Mouse (Mus musculus) intestine, postnatal 0 days (tissue): Measurements from ENCODE around the gene Afmid. TPM values are rescaled to one million over a fixed set of nuclear protein-coding genes. Genes with fewer than 3 reads are reported as not detected.

Experiments
- ATAC-seq: fragments of 200-750 bp; cut with Nextera tagmentation; 2 replicates; pipeline ENCODE4 v1.8.0; 2017; ENCODE audit warnings: mild to moderate bottlenecking, moderate TSS enrichment, moderate library complexity
- H3K27ac ChIP-seq: fragments of 300-500 bp; sonication (generic); 2 replicates; pipeline ENCODE4 v1.5.1; 2014; ENCODE audit warnings: mild to moderate bottlenecking, low read depth, low read length, moderate library complexity
- H3K27me3 ChIP-seq: fragments of 300-500 bp; sonication (generic); replicated peaks from 2 replicates; pipeline ENCODE4 v1.6.1; 2014; ENCODE audit warnings: low read length, mixed read lengths; ENCODE audit not compliant: control insufficient read depth, insufficient read depth
- H3K36me3 ChIP-seq: fragments of 300-500 bp; sonication (generic); 2 replicates; pipeline ENCODE4 v1.6.1; 2014; ENCODE audit warnings: mild to moderate bottlenecking, moderate library complexity; ENCODE audit not compliant: control insufficient read depth, insufficient read depth
- H3K4me1 ChIP-seq: fragments of 300-500 bp; sonication (generic); replicated peaks from 2 replicates; pipeline ENCODE4 v1.6.1; 2014; ENCODE audit warnings: antibody characterized with exemption, low read length, mixed read lengths; ENCODE audit not compliant: control insufficient read depth, insufficient read depth
- H3K4me2 ChIP-seq: fragments of 300-500 bp; sonication (generic); replicated peaks from 2 replicates; pipeline ENCODE4 v1.6.1; 2014; ENCODE audit warnings: low read depth, mild to moderate bottlenecking, moderate library complexity
- H3K4me3 ChIP-seq: fragments of 300-500 bp; sonication (generic); 2 replicates; pipeline ENCODE4 v1.5.1; 2014; ENCODE audit warnings: low read depth, low read length
- H3K9ac ChIP-seq: fragments of 300-500 bp; sonication (generic); 2 replicates; pipeline ENCODE4 v1.6.1; 2014; ENCODE audit warnings: mild to moderate bottlenecking, low read depth, low read length
- H3K9me3 ChIP-seq: fragments of 300-500 bp; sonication (generic); 2 replicates; pipeline ENCODE4 v1.6.1; 2016; ENCODE audit warnings: mixed run types; ENCODE audit not compliant: control insufficient read depth
- CTCF ChIP-seq: sonication (generic); IDR thresholded peaks from 2 replicates; pipeline ENCODE4 v1.5.1; 2016; ENCODE audit warnings: low read depth, mild to moderate bottlenecking, control low read depth, antibody characterized with exemption, moderate library complexity
- WGBS: fragments of 180-500 bp; shearing (Covaris S2); extraction: QIAGEN DNeasy Blood & Tissue Kit; methylation state at CpG from one replicate; pipeline ENCODE4 v1.1.7; 2014; 5-methylcytosine and 5-hydroxymethylcytosine counted together
- polyA plus RNA-seq: library from polyadenylated mRNA; unstranded; fragments of >200 nt; fragmentation: Nextera tagmentation; extraction: Ambion mirVana; gene quantifications from 2 replicates; pipeline ENCODE4 v1.2.1, GENCODE M21; 2015

Afmid gene
- polyA plus RNA-seq, 1 experiment from 2014 or later = 7.0 TPM

DNA sequence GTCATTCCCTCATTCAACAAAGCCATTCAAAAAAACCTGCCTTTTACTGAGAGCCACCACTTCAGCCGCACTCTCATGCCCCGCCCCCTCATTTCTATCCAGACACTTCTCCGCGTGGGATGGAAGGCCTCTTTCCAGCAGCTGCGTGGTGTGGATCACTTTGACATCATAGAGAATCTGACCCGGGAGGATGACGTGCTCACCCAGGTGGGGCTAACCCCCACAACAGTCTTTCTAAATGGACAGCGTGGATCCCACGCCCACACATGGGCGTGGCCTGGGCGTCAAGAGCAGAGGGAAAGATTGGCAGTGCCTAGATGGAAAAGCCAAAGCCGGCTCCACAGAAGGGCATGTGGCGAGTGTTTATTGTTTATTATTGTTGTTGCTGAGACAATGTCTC, 10.6 kb downstream of the Afmid start:
- Histone ChIP-seq H3K9me3 (no peaks in the 10 kb centered on the region), H3K9ac (no peak overlapping the region), H3K4me2 (peak overlapping the region; percentile 38; the same call in 1 of the 2 replicates), H3K36me3 (no peaks in the 10 kb centered on the region), H3K27ac (no peak overlapping the region), H3K4me1 (peaks cover 16% of the 10 kb centered on the region; the same call in 1 of the 2 replicates), H3K27me3 (no peaks in the 10 kb centered on the region), H3K4me3 (no peak overlapping the region)
- 28% methylated on average over 13 of the region's 13 CpGs for WGBS
- TF ChIP-seq CTCF = no peak
- ATAC-seq = no peak

DNA sequence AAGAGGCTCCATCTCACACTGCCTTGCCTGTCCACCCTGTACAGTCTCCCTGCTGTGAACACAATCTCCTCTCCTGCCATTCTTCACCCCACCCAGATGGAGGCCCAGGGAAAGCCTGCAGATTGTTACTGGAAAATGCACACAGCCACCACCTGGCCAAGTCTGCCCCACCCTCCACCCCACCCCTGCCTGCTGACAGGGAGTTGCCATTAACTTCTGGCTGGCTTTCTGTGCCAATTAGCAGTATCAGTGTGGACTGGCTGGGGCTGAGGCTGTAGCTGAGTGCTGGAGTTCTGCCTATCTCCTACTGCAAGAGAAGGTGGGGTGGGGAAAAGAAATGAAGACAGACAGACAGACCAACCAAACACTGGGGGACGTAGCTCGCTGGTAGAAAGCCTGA, 12.8 kb downstream of the Afmid start:
- H3K4me3 ChIP-seq = no peak overlapping the region
- H3K4me1 ChIP-seq = peaks cover 16% of the 10 kb centered on the region; the same call in 1 of the 2 replicates
- no peaks in the 10 kb centered on the region for H3K27me3 ChIP-seq
- peak; percentile 71 for ATAC-seq
- TF ChIP-seq CTCF = peak; percentile 31
- peak overlapping the region; percentile 75 for H3K27ac ChIP-seq
- 21% methylated on average over 2 of the region's 2 CpGs for WGBS
- no peaks in the 10 kb centered on the region for H3K36me3 ChIP-seq
- no peak overlapping the region for H3K9ac ChIP-seq
- H3K4me2 ChIP-seq = no peak overlapping the region; the same call in 1 of the 2 replicates
- no peaks in the 10 kb centered on the region for H3K9me3 ChIP-seq

DNA sequence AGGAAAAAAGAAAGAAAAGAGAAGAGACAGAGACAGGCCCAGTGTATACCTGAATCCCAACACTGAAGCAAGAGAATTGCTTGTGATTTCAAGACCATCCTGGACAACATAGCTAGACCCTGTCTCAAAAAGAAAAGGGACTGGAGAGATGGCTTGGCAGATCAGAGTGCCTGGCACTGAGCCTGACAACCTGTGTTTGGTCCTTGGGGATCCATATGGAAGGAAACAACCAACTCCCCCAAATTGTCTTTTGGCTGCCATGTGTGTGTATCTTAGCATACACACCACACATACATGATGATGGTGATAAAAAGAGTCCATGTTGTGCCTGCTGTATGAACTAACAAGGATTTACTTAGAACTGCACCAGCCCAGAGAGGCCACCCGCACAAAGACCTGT, 13.3 kb downstream of the Afmid start:
- H3K27ac ChIP-seq = peak overlapping the region; percentile 75
- no peak overlapping the region for H3K4me3 ChIP-seq
- no peaks in the 10 kb centered on the region for H3K36me3 ChIP-seq
- H3K27me3 ChIP-seq = no peaks in the 10 kb centered on the region
- H3K9me3 ChIP-seq = no peaks in the 10 kb centered on the region
- WGBS = 57% methylated on average over 1 of the region's 1 CpGs
- no peak for TF ChIP-seq CTCF
- no peak for ATAC-seq
- no peak overlapping the region for H3K4me2 ChIP-seq
- 0 out of 2 replicates have a peak, but pooled peaks cover 13% of the 10 kb centered on the region for H3K4me1 ChIP-seq
- H3K9ac ChIP-seq = no peak overlapping the region

DNA sequence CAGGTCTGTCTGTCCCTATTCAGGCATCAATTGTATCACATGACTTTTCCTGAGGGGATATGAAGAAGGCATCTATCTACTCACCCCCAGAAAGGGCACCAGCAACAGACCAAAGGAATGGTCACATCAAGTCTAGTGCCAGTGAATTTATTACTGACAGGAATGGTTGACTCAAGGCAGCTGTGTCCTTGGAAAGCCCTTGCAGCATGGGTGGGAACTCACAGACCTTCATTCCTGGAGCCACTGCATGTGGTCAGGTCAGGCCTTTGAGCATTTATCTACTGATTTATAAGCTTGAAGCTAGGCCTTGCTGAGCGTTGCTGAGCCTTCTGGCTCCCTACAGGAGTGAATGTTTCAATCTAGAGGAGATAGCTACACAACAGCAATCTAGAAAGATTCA, 15.2 kb downstream of the Afmid start:
- H3K9ac ChIP-seq = no peak overlapping the region
- H3K9me3 ChIP-seq = no peaks in the 10 kb centered on the region
- no peak for TF ChIP-seq CTCF
- no peaks in the 10 kb centered on the region for H3K36me3 ChIP-seq
- no peaks in the 10 kb centered on the region for H3K27me3 ChIP-seq
- 36% methylated on average over 1 of the region's 1 CpGs for WGBS
- H3K4me1 ChIP-seq = 0 out of 2 replicates have a peak, but pooled peaks cover 10% of the 10 kb centered on the region
- H3K4me2 ChIP-seq = no peak overlapping the region
- H3K4me3 ChIP-seq = no peak overlapping the region
- no peak for ATAC-seq
- no peak overlapping the region for H3K27ac ChIP-seq

DNA sequence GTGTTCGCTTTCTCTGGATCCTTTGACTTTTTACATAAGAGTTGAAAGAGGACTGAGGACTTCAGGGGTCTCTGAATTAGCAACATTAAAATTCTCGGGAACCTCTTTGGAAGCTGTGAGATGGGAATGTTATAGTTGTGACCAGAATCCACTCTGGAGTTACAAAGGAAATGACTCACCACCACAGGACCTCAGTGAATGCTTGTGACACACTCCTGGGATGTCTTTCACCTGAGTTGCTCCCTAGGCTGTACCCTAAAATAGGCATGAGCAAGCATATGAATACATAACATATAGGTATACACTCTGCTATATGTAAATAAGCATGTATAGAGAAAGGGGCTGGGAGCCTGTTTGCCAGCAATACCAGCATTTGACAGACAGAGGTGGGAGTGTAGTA, 17.7 kb downstream of the Afmid start:
- 90% methylated on average over 2 of the region's 2 CpGs for WGBS
- Histone ChIP-seq H3K4me1 (peaks cover 6% of the 10 kb centered on the region; the same call in 1 of the 2 replicates), H3K27me3 (no peaks in the 10 kb centered on the region), H3K9ac (no peak overlapping the region), H3K4me3 (no peak overlapping the region), H3K4me2 (no peak overlapping the region), H3K27ac (no peak overlapping the region), H3K36me3 (no peaks in the 10 kb centered on the region), H3K9me3 (no peaks in the 10 kb centered on the region)
- no peak for TF ChIP-seq CTCF
- ATAC-seq = no peak

DNA sequence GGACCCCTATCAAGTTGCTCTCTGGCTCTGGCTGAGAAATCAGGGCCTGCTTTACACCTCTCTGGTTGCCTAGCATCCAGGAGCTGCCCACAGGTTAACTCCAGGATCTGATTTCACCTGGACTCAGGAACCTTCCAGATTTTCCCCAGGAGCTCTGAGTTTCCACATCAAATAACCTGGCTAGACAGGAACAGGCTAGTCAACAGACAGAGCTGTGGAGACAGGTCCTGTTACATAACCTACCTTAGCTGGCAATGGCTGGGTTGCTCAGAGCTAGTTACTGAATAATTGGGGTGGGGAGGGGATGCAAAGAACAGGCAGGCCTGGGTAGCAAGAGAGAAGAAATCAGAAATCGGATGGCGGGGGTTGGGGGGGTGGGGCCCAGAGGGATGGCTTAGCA, 19.3 kb downstream of the Afmid start:
- Histone ChIP-seq H3K4me1 (peaks cover 4% of the 10 kb centered on the region; the same call in 1 of the 2 replicates), H3K4me3 (no peak overlapping the region), H3K36me3 (no peaks in the 10 kb centered on the region), H3K27ac (no peak overlapping the region), H3K4me2 (no peak overlapping the region), H3K27me3 (no peaks in the 10 kb centered on the region), H3K9ac (no peak overlapping the region), H3K9me3 (no peaks in the 10 kb centered on the region)
- TF ChIP-seq CTCF = no peak
- ATAC-seq = no peak
- 46% methylated on average over 2 of the region's 2 CpGs for WGBS

DNA sequence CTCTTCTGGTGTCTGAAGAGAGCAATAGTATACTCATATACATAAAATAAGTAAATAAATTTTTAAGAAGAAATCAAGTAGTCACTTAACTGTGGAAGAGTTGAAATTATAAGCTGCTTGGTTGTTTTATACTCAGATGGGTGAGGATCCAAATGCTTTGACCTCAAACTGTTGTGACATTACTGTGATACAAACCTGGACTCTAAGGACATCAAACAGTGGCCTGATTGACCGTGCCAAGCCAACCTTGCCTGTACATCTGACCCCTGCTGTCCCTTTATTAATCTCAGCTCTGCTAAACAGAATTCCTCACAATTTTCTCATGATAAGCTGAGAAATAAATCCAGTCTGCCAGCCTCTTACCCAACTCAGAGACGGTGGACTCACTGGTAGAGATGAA, 19.9 kb downstream of the Afmid start:
- H3K27ac ChIP-seq = no peak overlapping the region
- H3K4me2 ChIP-seq = no peak overlapping the region
- H3K9me3 ChIP-seq = no peaks in the 10 kb centered on the region
- no peak for TF ChIP-seq CTCF
- ATAC-seq = no peak
- H3K4me1 ChIP-seq = peaks cover 5% of the 10 kb centered on the region; the same call in 1 of the 2 replicates
- 84% methylated on average over 2 of the region's 2 CpGs for WGBS
- no peak overlapping the region for H3K4me3 ChIP-seq
- H3K36me3 ChIP-seq = no peaks in the 10 kb centered on the region
- H3K27me3 ChIP-seq = no peaks in the 10 kb centered on the region
- H3K9ac ChIP-seq = no peak overlapping the region
